Mouse (Mus musculus): Measurements from ENCODE around the gene Timp2. TPM values are rescaled to one million over a fixed set of nuclear protein-coding genes. Genes with fewer than 3 reads are reported as not detected.

Gene Timp2
- polyA plus RNA-seq, 1 experiment, result 244 TPM

DNA sequence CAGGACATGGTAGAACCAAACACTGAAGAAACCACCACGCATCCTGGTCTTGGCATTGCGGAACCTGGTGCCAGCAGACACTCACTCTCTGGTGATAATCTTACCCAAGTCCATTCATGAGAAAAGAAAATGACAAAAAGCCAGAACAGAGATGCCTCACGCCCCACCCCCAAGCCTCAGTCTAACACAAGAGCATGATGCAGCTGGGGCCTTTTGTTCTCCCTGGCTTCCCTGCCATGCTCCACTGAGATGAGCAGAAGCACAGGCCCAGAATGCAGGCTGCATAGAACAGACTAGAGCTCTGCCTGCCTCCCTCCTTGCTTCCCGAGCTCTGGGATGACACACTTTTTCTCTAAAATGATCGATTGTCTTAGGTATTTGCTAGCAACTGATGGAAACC, 92.4 kb downstream of the Timp2 start:
- TF ChIP-seq POLR2A (IDR thresholded peaks at IDR 0.05; ENCODE audit: borderline replicate concordance, low read depth, low read length), result no peak
- TF ChIP-seq CTCF (IDR thresholded peaks at IDR 0.05; ENCODE audit: low read depth, low read length), result no peak
- Histone ChIP-seq H3K4me1 (ENCODE audit: control insufficient read depth, insufficient read depth, low read length) (no peaks in the 10 kb centered on the region), H3K27ac (ENCODE audit: insufficient read depth, low read depth, low read length) (no peak overlapping the region), H3K4me3 (ENCODE audit: insufficient read depth, low read length) (no peak overlapping the region)

DNA sequence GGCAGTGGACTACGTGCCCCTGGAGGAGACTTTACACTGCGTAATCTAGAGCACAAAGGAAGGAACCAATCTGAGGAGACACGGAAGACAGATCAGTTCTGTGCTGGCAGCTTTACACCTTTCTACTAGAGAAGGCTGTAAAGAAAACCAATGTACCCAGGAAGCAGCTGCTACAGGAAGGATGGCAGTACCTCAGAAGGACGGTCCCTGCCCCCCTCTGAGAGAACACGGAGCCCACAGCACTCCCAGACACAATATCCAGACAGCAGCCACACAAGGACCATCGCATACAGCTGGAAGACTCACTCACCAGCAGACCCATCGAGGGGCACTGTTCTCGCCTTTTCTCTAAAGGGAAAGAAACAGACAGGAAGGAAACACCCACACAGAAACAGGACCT, 95.5 kb downstream of the Timp2 start:
- H3K4me3 ChIP-seq (ENCODE audit: insufficient read depth, low read length), result no peak overlapping the region
- H3K27ac ChIP-seq (ENCODE audit: insufficient read depth, low read depth, low read length), result no peak overlapping the region
- no peaks in the 10 kb centered on the region for H3K4me1 ChIP-seq (ENCODE audit: control insufficient read depth, insufficient read depth, low read length)
- TF ChIP-seq CTCF (IDR thresholded peaks at IDR 0.05; ENCODE audit: low read depth, low read length), result no peak
- no peak for TF ChIP-seq POLR2A (IDR thresholded peaks at IDR 0.05; ENCODE audit: borderline replicate concordance, low read depth, low read length)

GRCm38 (mm10) chr11:118259580-118259979, 96.0 kb downstream of the Timp2 start:
- H3K4me3 ChIP-seq (ENCODE audit: insufficient read depth, low read length), result no peak overlapping the region
- TF ChIP-seq CTCF (IDR thresholded peaks at IDR 0.05; ENCODE audit: low read depth, low read length) (no peak), POLR2A (IDR thresholded peaks at IDR 0.05; ENCODE audit: borderline replicate concordance, low read depth, low read length) (no peak)
- no peak overlapping the region for H3K27ac ChIP-seq (ENCODE audit: insufficient read depth, low read depth, low read length)
- no peaks in the 10 kb centered on the region for H3K4me1 ChIP-seq (ENCODE audit: control insufficient read depth, insufficient read depth, low read length)

- H3K4me3 ChIP-seq (ENCODE audit: insufficient read depth, low read length), result no peak overlapping the region
- no peak for TF ChIP-seq CTCF (IDR thresholded peaks at IDR 0.05; ENCODE audit: low read depth, low read length)
- TF ChIP-seq POLR2A (IDR thresholded peaks at IDR 0.05; ENCODE audit: borderline replicate concordance, low read depth, low read length), result no peak
- no peak overlapping the region for H3K27ac ChIP-seq (ENCODE audit: insufficient read depth, low read depth, low read length)
- H3K4me1 ChIP-seq (ENCODE audit: control insufficient read depth, insufficient read depth, low read length), result peaks cover 6% of the 10 kb centered on the region
Observed at GRCm38 (mm10) chr11:118256371-118256770, 99.2 kb downstream of the Timp2 start.

DNA sequence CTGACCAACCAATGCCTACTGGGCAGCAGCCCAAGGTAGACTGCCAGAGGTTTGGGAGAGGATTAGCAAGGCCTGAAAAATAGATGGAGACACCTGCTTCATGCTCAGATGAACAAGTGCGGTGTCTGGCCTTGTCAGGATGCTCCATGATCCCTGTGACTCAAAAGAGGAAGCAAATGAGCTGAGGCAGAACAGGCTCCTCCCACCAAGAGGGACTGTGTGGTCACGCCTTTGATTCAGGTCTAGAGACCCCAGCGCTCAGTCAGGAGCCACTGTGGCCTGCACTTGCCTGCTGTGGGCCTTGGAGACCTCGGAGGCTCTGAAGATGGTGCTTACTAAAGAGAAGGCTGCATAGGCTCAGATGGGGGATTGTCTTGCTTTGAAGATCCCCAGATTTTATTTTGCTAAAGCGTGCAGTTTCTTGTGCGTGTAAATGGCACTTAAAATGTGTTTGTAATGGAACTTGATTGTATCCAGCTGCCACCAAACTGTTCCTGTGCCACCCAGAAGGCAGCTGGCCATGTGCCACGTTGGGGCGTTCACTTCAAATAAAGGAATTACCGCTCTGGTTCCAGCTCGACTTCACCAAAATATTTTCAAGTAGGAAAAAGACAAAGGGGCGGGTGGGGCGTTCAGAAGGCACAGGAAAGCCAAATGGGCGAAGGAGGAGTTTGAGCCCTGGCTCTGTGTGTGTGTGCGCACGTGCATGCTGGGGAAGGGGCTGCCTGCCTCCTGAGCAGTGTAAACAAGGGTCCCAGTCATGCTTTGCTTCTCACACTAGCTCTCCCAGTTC, 101.2 kb downstream of the Timp2 start:
- Histone ChIP-seq H3K4me3 (ENCODE audit: insufficient read depth, low read length) (no peak overlapping the region), H3K4me1 (ENCODE audit: control insufficient read depth, insufficient read depth, low read length) (peaks cover 13% of the 10 kb centered on the region), H3K27ac (ENCODE audit: insufficient read depth, low read depth, low read length) (no peak overlapping the region)
- no peak for TF ChIP-seq CTCF (IDR thresholded peaks at IDR 0.05; ENCODE audit: low read depth, low read length)
- no peak for TF ChIP-seq POLR2A (IDR thresholded peaks at IDR 0.05; ENCODE audit: borderline replicate concordance, low read depth, low read length)

DNA sequence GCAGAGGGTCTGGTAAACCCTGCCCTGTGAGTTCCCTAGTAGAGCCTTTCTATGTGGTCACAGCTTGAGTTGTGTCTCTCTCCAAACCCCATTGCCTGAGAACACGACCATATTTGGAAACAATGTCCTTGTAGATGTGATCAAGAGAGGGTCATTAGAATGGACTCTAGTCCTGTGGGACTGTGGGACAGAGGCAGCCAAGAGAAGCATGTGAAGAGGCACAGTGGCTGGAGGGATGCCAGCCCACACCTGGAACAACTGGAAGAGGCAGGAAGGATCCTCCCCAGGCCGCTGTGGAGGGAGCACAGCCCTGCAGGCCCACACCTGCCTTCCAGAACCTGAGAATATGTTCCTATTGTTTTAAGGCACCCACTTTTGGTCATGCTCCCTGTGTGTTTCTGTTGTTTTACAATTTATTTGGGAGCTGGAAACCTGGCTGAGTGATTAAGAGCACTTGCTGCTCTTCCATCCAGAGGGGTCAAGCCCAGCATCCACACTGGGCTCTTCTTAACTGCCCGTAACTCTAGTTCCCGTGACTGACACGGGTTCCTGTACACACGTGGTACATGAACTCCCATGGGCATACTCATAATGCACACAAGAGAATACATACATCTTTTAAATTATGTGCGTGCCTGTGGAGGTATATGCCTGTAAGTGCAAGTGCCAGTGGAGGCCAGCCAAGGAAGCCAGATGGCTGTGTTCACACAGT, 101.9 kb downstream of the Timp2 start:
- Histone ChIP-seq H3K4me3 (ENCODE audit: insufficient read depth, low read length) (no peak overlapping the region), H3K4me1 (ENCODE audit: control insufficient read depth, insufficient read depth, low read length) (peaks cover 19% of the 10 kb centered on the region), H3K27ac (ENCODE audit: insufficient read depth, low read depth, low read length) (no peak overlapping the region)
- no peak for TF ChIP-seq POLR2A (IDR thresholded peaks at IDR 0.05; ENCODE audit: borderline replicate concordance, low read depth, low read length)
- no peak for TF ChIP-seq CTCF (IDR thresholded peaks at IDR 0.05; ENCODE audit: low read depth, low read length)

Other genes starting within 250 kb of the Timp2 start
- gene Dnah17, start 225.1 kb downstream of the Timp2 start, polyA plus RNA-seq (2012; ENCODE audit: insufficient read depth, insufficient read length, missing spikeins), result 0.29 and 0.41 TPM in 2 replicates
- gene Cyth1, start 107.1 kb downstream of the Timp2 start, polyA plus RNA-seq (2012; ENCODE audit: insufficient read depth, insufficient read length, missing spikeins), result 41.8 and 47.2 TPM in 2 replicates
- gene Usp36, start 65.5 kb downstream of the Timp2 start, polyA plus RNA-seq (2012; ENCODE audit: insufficient read depth, insufficient read length, missing spikeins), result 8.8 and 9.2 TPM in 2 replicates
- 1.5 and 2.3 TPM in 2 replicates for gene Cep295nl, start 13.2 kb downstream of the Timp2 start, polyA plus RNA-seq (2012; ENCODE audit: insufficient read depth, insufficient read length, missing spikeins)
- gene Lgals3bp, start 46.4 kb upstream of the Timp2 start, polyA plus RNA-seq (2012; ENCODE audit: insufficient read depth, insufficient read length, missing spikeins), result 786 and 891 TPM in 2 replicates
- 31.9 and 36.2 TPM in 2 replicates for gene Cant1, start 63.3 kb upstream of the Timp2 start, polyA plus RNA-seq (2012; ENCODE audit: insufficient read depth, insufficient read length, missing spikeins)
- not detected in 2 replicates for gene C1qtnf1, start 72.5 kb upstream of the Timp2 start, polyA plus RNA-seq (2012; ENCODE audit: insufficient read depth, insufficient read length, missing spikeins)
- 32.7 and 38.9 TPM in 2 replicates for gene Engase, start 121.1 kb upstream of the Timp2 start, polyA plus RNA-seq (2012; ENCODE audit: insufficient read depth, insufficient read length, missing spikeins)

Data from bone marrow macrophage, adult 2 months (primary cell).